ENCODE assay signal across 8 mouse cellular contexts in genomic region chr3:35574402-35574801, GRCm38 (mm10).
DNase-seq lines count a peak whose midpoint lies in the region; ATAC-seq and TF ChIP-seq lines count a peak whose summit lies in the region.

No protein-coding gene starts in this region.

- no peak overlapping the region for H3K27ac ChIP-seq in heart, postnatal 0 days (ENCODE audit: low read depth)
- no peak overlapping the region for H3K27ac ChIP-seq in heart, embryonic 12.5 days (ENCODE audit: poor library complexity, severe bottlenecking)
- H3K27ac ChIP-seq in hindbrain, embryonic 13.5 days, result no peak overlapping the region
- H3K27ac ChIP-seq in limb, embryonic 14.5 days (replicated peaks; ENCODE audit: low read depth, low read length), result no peak overlapping the region

- no peaks in the 10 kb centered on the region for H3K4me1 ChIP-seq in heart, postnatal 0 days (ENCODE audit: control insufficient read depth, insufficient read depth)
- no peaks in the 10 kb centered on the region for H3K4me1 ChIP-seq in heart, embryonic 12.5 days (replicated peaks)
- 0 out of 2 replicates have a peak, but pooled peaks cover 2% of the 10 kb centered on the region for H3K4me1 ChIP-seq in hindbrain, embryonic 13.5 days (replicated peaks)
- no peaks in the 10 kb centered on the region for H3K4me1 ChIP-seq in limb, embryonic 14.5 days (ENCODE audit: control insufficient read depth, insufficient read depth, low read length)

- no peak for TF ChIP-seq POLR2A in limb, embryonic 14.5 days (IDR thresholded peaks at IDR 0.05; ENCODE audit: borderline replicate concordance, extremely low read depth, insufficient read depth, insufficient read length)

- H3K9me3 ChIP-seq in heart, postnatal 0 days (replicated peaks; ENCODE audit: control insufficient read depth, low read length), result no peaks in the 10 kb centered on the region
- peaks cover 2% of the 10 kb centered on the region; the same call in 1 of the 2 replicates for H3K9me3 ChIP-seq in heart, embryonic 12.5 days (replicated peaks)
- H3K9me3 ChIP-seq in hindbrain, embryonic 13.5 days, result no peaks in the 10 kb centered on the region
- H3K9me3 ChIP-seq in limb, embryonic 14.5 days (ENCODE audit: control insufficient read depth, low read length), result no peaks in the 10 kb centered on the region

- TF ChIP-seq EP300 in heart, postnatal 0 days (IDR thresholded peaks at IDR 0.05; ENCODE audit: low read depth), result no peak

- WGBS in heart, postnatal 0 days, result 25% methylated on average over 10 of the region's 10 CpGs
- WGBS in heart, embryonic 12.5 days, result 27% methylated on average over 10 of the region's 10 CpGs
- WGBS in hindbrain, embryonic 13.5 days, result 15% methylated on average over 10 of the region's 10 CpGs
- 13% methylated on average over 10 of the region's 10 CpGs for WGBS in limb, embryonic 14.5 days

- DNase-seq in heart, postnatal 0 days (ENCODE audit: low spot score), result no peak
- DNase-seq in ES-CJ7 (ENCODE audit: low read depth, low spot score), result peak; percentile 58
- peak; percentile 85 for DNase-seq in embryo, embryonic 10.5 days (ENCODE audit: low spot score)
- DNase-seq in limb, embryonic 14.5 days (ENCODE audit: low spot score), result peak; percentile 8
- DNase-seq in right cerebral cortex, postnatal 36 days (ENCODE audit: low spot score in 2 of 2), result peak; percentile 37 to 48
- no peak for DNase-seq in T-cell, adult 2 months (ENCODE audit: low spot score)

- H3K4me3 ChIP-seq in heart, postnatal 0 days (ENCODE audit: low read depth, low read length), result no peak overlapping the region
- H3K4me3 ChIP-seq in heart, embryonic 12.5 days, result no peak overlapping the region
- H3K4me3 ChIP-seq in hindbrain, embryonic 13.5 days, result no peak overlapping the region
- H3K4me3 ChIP-seq in limb, embryonic 14.5 days (replicated peaks; ENCODE audit: low read length), result no peak overlapping the region

- no peaks in the 10 kb centered on the region for H3K36me3 ChIP-seq in heart, postnatal 0 days (replicated peaks; ENCODE audit: control insufficient read depth, insufficient read depth, low read length)
- no peaks in the 10 kb centered on the region for H3K36me3 ChIP-seq in heart, embryonic 12.5 days
- H3K36me3 ChIP-seq in hindbrain, embryonic 13.5 days, result no peaks in the 10 kb centered on the region
- H3K36me3 ChIP-seq in limb, embryonic 14.5 days (ENCODE audit: control insufficient read depth, insufficient read depth, low read length), result no peaks in the 10 kb centered on the region

- H3K4me2 ChIP-seq in heart, postnatal 0 days (ENCODE audit: low read depth, low read length), result no peak overlapping the region
- H3K4me2 ChIP-seq in heart, embryonic 12.5 days, result no peak overlapping the region
- H3K4me2 ChIP-seq in hindbrain, embryonic 13.5 days, result no peak overlapping the region
- H3K4me2 ChIP-seq in limb, embryonic 14.5 days (replicated peaks; ENCODE audit: low read depth, low read length, severe bottlenecking), result no peak overlapping the region

- H3K9ac ChIP-seq in heart, postnatal 0 days (replicated peaks; ENCODE audit: low read depth, low read length), result no peak overlapping the region
- H3K9ac ChIP-seq in heart, embryonic 12.5 days, result no peak overlapping the region
- H3K9ac ChIP-seq in hindbrain, embryonic 13.5 days, result no peak overlapping the region
- H3K9ac ChIP-seq in limb, embryonic 14.5 days (ENCODE audit: low read depth, low read length, severe bottlenecking), result no peak overlapping the region

- H3K27me3 ChIP-seq in heart, postnatal 0 days (ENCODE audit: control insufficient read depth, insufficient read depth, low read length), result no peaks in the 10 kb centered on the region
- H3K27me3 ChIP-seq in heart, embryonic 12.5 days (replicated peaks), result no peaks in the 10 kb centered on the region
- H3K27me3 ChIP-seq in hindbrain, embryonic 13.5 days, result no peaks in the 10 kb centered on the region
- no peaks in the 10 kb centered on the region for H3K27me3 ChIP-seq in limb, embryonic 14.5 days (ENCODE audit: control insufficient read depth, insufficient read depth, low read length)

- ATAC-seq in heart, postnatal 0 days (ENCODE audit: insufficient read depth, low read depth), result no peak
- ATAC-seq in heart, embryonic 12.5 days (ENCODE audit: insufficient number of reproducible peaks, low FRiP score), result no peak
- peak; percentile 81 for ATAC-seq in hindbrain, embryonic 13.5 days (ENCODE audit: low FRiP score)
- ATAC-seq in limb, embryonic 14.5 days (ENCODE audit: low FRiP score, low read depth), result no peak

- TF ChIP-seq CTCF in heart, postnatal 0 days (IDR thresholded peaks at IDR 0.05; ENCODE audit: low read depth), result peak; percentile 62

Comparison
In these comparisons a context has a peak if more than half of its experiments do, and no peak if none do; other contexts are left out.
1. DNase-seq: peak in ES-CJ7 (single experiment), embryo, embryonic 10.5 days (single experiment), limb, embryonic 14.5 days (single experiment) and right cerebral cortex, postnatal 36 days (2 of 2); none in heart, postnatal 0 days (single experiment) and T-cell, adult 2 months (single experiment).